Mouse (Mus musculus): Measurements from ENCODE around the gene Enthd1. TPM values are rescaled to one million over a fixed set of nuclear protein-coding genes. Genes with fewer than 3 reads are reported as not detected.

Enthd1 gene
- polyA plus RNA-seq, 1 experiment = 0.05 TPM

DNA sequence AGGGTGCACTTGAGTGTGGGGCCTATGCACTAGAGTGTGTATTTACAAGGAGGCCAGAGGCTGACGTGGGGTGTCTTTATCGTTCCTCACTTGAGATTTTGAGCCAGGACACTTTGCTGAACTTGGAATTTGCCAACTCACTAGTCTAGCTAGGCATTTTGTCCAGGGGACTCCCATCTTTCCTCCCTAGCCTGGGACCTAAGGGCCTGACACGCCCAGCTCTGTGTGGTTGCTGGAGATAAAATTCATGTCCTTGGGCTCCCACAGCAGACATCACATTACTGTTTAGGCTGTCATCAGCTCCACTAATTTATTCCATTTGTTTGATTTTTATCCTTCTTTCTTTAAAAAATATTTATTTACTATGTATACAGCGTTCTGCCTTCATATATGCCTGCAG lies 97.1 kb downstream of the Enthd1 start:
- Histone ChIP-seq H3K27me3 (ENCODE audit: control insufficient read depth, insufficient read depth, low read length) (no peaks in the 10 kb centered on the region), H3K4me3 (ENCODE audit: extremely low read depth, insufficient read depth, insufficient read length) (no peak overlapping the region), H3K27ac (ENCODE audit: insufficient read depth, low read length) (no peak overlapping the region), H3K36me3 (ENCODE audit: control insufficient read depth, insufficient read depth, low read length) (no peaks in the 10 kb centered on the region), H3K4me1 (ENCODE audit: control insufficient read depth, insufficient read depth, insufficient read length) (no peaks in the 10 kb centered on the region)
- no peak for DNase-seq (ENCODE audit: low read depth in 1 of 2, low spot score in 2 of 2)
- TF ChIP-seq POLR2A (IDR thresholded peaks at IDR 0.05; ENCODE audit: low read depth, low read length) (no peak), CTCF (IDR thresholded peaks at IDR 0.05; ENCODE audit: extremely low read depth, insufficient read depth, insufficient read length, insufficient replicate concordance) (no peak)
- WGBS = 90% methylated on average over 4 of the region's 4 CpGs

DNA sequence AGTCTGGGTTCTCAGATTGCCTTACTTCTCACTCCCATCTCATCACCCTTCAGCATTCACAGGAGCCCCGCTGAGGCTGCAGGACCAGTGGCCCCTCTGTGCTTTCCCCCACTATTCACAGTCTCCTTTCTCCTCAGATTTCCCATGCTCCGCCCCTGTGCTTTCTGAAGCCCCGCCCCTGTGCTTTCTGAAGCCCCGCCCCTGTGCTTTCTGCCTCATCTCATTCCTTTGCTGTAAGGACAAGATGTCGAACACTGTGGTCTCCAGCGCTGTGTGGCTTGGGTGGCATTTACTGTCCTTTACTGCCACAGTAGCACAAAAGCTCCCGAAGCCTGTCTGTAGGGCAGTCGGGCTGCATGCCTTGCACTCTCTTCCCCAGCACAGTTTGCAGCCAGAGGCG lies 102.8 kb downstream of the Enthd1 start:
- Histone ChIP-seq H3K4me3 (ENCODE audit: extremely low read depth, insufficient read depth, insufficient read length) (no peak overlapping the region), H3K36me3 (ENCODE audit: control insufficient read depth, insufficient read depth, low read length) (no peaks in the 10 kb centered on the region), H3K27ac (ENCODE audit: insufficient read depth, low read length) (no peak overlapping the region), H3K27me3 (ENCODE audit: control insufficient read depth, insufficient read depth, low read length) (no peaks in the 10 kb centered on the region), H3K4me1 (ENCODE audit: control insufficient read depth, insufficient read depth, insufficient read length) (peaks cover 10% of the 10 kb centered on the region; the same call in 1 of the 2 replicates)
- TF ChIP-seq POLR2A (IDR thresholded peaks at IDR 0.05; ENCODE audit: low read depth, low read length) = no peak
- TF ChIP-seq CTCF (IDR thresholded peaks at IDR 0.05; ENCODE audit: extremely low read depth, insufficient read depth, insufficient read length, insufficient replicate concordance) = no peak
- no peak for DNase-seq (ENCODE audit: low read depth in 1 of 2, low spot score in 2 of 2)
- WGBS = 15% methylated on average over 9 of the region's 9 CpGs

DNA sequence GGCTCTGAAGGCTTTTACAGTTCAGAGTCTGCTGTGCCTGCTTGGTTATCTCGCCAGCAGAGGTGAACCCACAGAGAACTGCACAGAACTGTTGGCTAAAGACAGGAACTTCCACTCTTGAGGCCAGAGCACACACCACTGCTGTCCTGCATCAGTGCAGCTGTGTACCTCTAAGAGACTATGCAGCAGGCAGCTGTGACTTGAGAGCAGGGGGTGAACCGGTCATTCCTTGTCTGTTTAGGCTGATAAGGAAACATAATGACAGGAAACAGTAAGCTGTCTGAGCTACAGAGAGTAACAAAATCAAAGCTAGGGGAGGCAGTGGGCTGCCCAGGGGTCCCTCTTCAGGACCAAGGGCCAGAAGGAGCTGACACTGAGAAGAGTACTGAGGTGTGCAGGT lies 103.5 kb downstream of the Enthd1 start:
- Histone ChIP-seq H3K27ac (ENCODE audit: insufficient read depth, low read length) (no peak overlapping the region), H3K4me1 (ENCODE audit: control insufficient read depth, insufficient read depth, insufficient read length) (peaks cover 13% of the 10 kb centered on the region; the same call in 1 of the 2 replicates), H3K4me3 (ENCODE audit: extremely low read depth, insufficient read depth, insufficient read length) (no peak overlapping the region), H3K27me3 (ENCODE audit: control insufficient read depth, insufficient read depth, low read length) (no peaks in the 10 kb centered on the region), H3K36me3 (ENCODE audit: control insufficient read depth, insufficient read depth, low read length) (no peaks in the 10 kb centered on the region)
- no peak for DNase-seq (ENCODE audit: low read depth in 1 of 2, low spot score in 2 of 2)
- WGBS = 22% methylated on average over 2 of the region's 2 CpGs
- TF ChIP-seq CTCF (IDR thresholded peaks at IDR 0.05; ENCODE audit: extremely low read depth, insufficient read depth, insufficient read length, insufficient replicate concordance) = no peak
- no peak for TF ChIP-seq POLR2A (IDR thresholded peaks at IDR 0.05; ENCODE audit: low read depth, low read length)

DNA sequence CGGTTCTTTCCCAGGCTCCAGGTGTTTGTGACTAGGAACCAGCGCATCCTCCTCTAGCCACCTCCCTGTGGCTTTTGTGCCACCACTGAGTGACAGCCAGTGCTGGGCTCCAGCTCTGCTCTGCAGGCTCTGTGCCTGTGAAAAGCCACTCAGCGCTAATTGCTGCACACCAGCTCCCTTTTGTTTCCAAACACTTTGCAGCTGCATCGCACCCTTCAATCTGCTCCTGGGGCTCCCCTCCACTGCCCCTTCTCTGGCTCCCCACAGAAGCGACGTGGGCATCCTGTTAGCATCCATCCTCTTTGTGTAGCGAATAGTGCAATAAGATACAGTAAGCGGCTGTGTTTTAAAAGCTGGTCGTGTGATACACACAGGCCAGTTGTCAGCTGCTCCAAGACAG lies 104.9 kb downstream of the Enthd1 start:
- TF ChIP-seq CTCF (IDR thresholded peaks at IDR 0.05; ENCODE audit: extremely low read depth, insufficient read depth, insufficient read length, insufficient replicate concordance) (no peak), POLR2A (IDR thresholded peaks at IDR 0.05; ENCODE audit: low read depth, low read length) (no peak)
- WGBS = 74% methylated on average over 9 of the region's 9 CpGs

GRCm38 (mm10) chr15:80457984-80458383 lies 107.0 kb downstream of the Enthd1 start:
- 16% methylated on average over 3 of the region's 3 CpGs for WGBS
- peak overlapping the region; percentile 45 for H3K27ac ChIP-seq (ENCODE audit: insufficient read depth, low read length)
- peaks cover 13% of the 10 kb centered on the region; the same call in 1 of the 2 replicates for H3K4me1 ChIP-seq (ENCODE audit: control insufficient read depth, insufficient read depth, insufficient read length)
- no peak overlapping the region for H3K4me3 ChIP-seq (ENCODE audit: extremely low read depth, insufficient read depth, insufficient read length)
- H3K27me3 ChIP-seq (ENCODE audit: control insufficient read depth, insufficient read depth, low read length) = no peaks in the 10 kb centered on the region
- TF ChIP-seq CTCF (IDR thresholded peaks at IDR 0.05; ENCODE audit: extremely low read depth, insufficient read depth, insufficient read length, insufficient replicate concordance) (no peak), POLR2A (IDR thresholded peaks at IDR 0.05; ENCODE audit: low read depth, low read length) (no peak)
- DNase-seq (ENCODE audit: low read depth in 1 of 2, low spot score in 2 of 2) = peak; percentile 41
- H3K36me3 ChIP-seq (ENCODE audit: control insufficient read depth, insufficient read depth, low read length) = no peaks in the 10 kb centered on the region

More for the DNA sequence above, 104.9 kb downstream of the Enthd1 start:
- no peak for DNase-seq (ENCODE audit: low read depth in 1 of 2, low spot score in 2 of 2)
- H3K27ac ChIP-seq (ENCODE audit: insufficient read depth, low read length) = no peak overlapping the region
- no peak overlapping the region for H3K4me3 ChIP-seq (ENCODE audit: extremely low read depth, insufficient read depth, insufficient read length)
- peaks cover 13% of the 10 kb centered on the region; the same call in 1 of the 2 replicates for H3K4me1 ChIP-seq (ENCODE audit: control insufficient read depth, insufficient read depth, insufficient read length)
- H3K36me3 ChIP-seq (ENCODE audit: control insufficient read depth, insufficient read depth, low read length) = no peaks in the 10 kb centered on the region
- H3K27me3 ChIP-seq (ENCODE audit: control insufficient read depth, insufficient read depth, low read length) = no peaks in the 10 kb centered on the region

GRCm38 (mm10) chr15:80454486-80454885 lies 110.5 kb downstream of the Enthd1 start:
- no peaks in the 10 kb centered on the region for H3K27me3 ChIP-seq (ENCODE audit: control insufficient read depth, insufficient read depth, low read length)
- H3K4me1 ChIP-seq (ENCODE audit: control insufficient read depth, insufficient read depth, insufficient read length) = peaks cover 13% of the 10 kb centered on the region; the same call in 1 of the 2 replicates
- no peak overlapping the region for H3K27ac ChIP-seq (ENCODE audit: insufficient read depth, low read length)
- no peak for TF ChIP-seq POLR2A (IDR thresholded peaks at IDR 0.05; ENCODE audit: low read depth, low read length)
- no peak for TF ChIP-seq CTCF (IDR thresholded peaks at IDR 0.05; ENCODE audit: extremely low read depth, insufficient read depth, insufficient read length, insufficient replicate concordance)
- DNase-seq (ENCODE audit: low read depth in 1 of 2, low spot score in 2 of 2) = no peak
- WGBS = 90% methylated on average over 6 of the region's 6 CpGs
- H3K4me3 ChIP-seq (ENCODE audit: extremely low read depth, insufficient read depth, insufficient read length) = no peak overlapping the region
- H3K36me3 ChIP-seq (ENCODE audit: control insufficient read depth, insufficient read depth, low read length) = no peaks in the 10 kb centered on the region

GRCm38 (mm10) chr15:80452425-80452824 lies 112.5 kb downstream of the Enthd1 start:
- Histone ChIP-seq H3K4me3 (ENCODE audit: extremely low read depth, insufficient read depth, insufficient read length) (no peak overlapping the region), H3K36me3 (ENCODE audit: control insufficient read depth, insufficient read depth, low read length) (no peaks in the 10 kb centered on the region), H3K27me3 (ENCODE audit: control insufficient read depth, insufficient read depth, low read length) (no peaks in the 10 kb centered on the region), H3K4me1 (ENCODE audit: control insufficient read depth, insufficient read depth, insufficient read length) (peaks cover 6% of the 10 kb centered on the region; the same call in 1 of the 2 replicates), H3K27ac (ENCODE audit: insufficient read depth, low read length) (no peak overlapping the region)
- WGBS = 76% methylated on average over 16 of the region's 16 CpGs
- DNase-seq (ENCODE audit: low read depth in 1 of 2, low spot score in 2 of 2) = no peak
- TF ChIP-seq POLR2A (IDR thresholded peaks at IDR 0.05; ENCODE audit: low read depth, low read length) (no peak), CTCF (IDR thresholded peaks at IDR 0.05; ENCODE audit: extremely low read depth, insufficient read depth, insufficient read length, insufficient replicate concordance) (no peak)

All from spleen, adult 2 months (tissue).